Mouse (Mus musculus) liver, postnatal 0 days (tissue): ENCODE measurements around the gene Ankrd13d.

ENCODE experiments used
- CTCF ChIP-seq: sonication (generic); IDR thresholded peaks from 2 replicates; pipeline ENCODE4 v1.5.1; 2016; ENCODE audit warnings: antibody characterized with exemption, low read depth
- EP300 ChIP-seq: IDR thresholded peaks from 2 replicates; pipeline ENCODE4 v1.6.1; 2016; ENCODE audit warnings: antibody characterized with exemption, low read depth, mild to moderate bottlenecking

DNA sequence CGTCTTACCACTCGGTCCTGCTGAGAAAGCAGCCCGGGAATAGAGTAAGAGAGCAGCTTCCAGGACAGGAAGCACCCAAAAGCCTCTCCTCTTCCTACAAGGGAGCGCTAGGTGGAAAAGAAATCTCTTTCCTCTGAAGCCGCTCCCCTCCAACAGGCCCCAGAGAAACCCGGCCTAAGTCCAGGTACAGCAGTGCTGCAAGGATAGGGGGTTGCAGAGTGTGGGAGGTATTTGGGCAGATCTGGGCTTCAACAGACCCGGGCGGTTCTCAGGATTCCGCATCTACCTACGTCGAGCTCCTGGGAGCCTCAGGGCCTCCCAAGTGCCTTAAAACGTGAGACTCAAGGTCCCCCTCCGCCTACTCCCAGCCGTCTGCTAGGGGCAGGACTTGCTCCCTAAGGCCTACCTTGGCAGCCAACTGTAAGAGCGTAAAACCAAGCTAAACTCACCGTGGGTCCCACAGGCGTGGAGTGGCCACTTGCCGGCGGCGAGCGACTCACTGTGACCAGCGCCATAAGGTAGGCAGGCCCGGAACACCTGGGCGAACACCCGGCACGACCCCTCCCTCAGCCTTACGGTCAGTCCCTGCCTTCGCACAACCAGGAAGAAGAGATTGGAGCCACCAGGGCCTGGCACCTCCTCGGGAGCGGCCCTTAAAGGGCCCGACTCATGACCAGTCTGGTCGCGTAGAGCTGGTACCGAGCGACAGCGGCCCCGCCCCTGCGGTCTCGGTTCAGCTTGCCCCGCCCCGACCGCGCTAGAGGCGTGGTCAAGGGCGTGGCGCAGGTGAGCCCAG, 14.2 kb downstream of the Ankrd13d start, which contains the start of gene Ssh3:
- no peak for TF ChIP-seq CTCF
- no peak for TF ChIP-seq EP300
